18 mouse cellular contexts compared by ENCODE assay signal in genomic region chr7:44828706-44829105, GRCm38 (mm10).
"Had no signal": no experiment of that assay in that cellular context is flagged by ENCODE, and none has a peak within 500 bp of the region (broad histone marks: within the 10 kb centered on the region; RNA-seq: fewer than 3 reads in every experiment).

No protein-coding gene starts in this region.

- H3K27ac ChIP-seq: kidney, postnatal 0 days; layer of hippocampus, adult 2 months; limb, embryonic 12.5 days; limb, embryonic 15.5 days; liver, embryonic 14.5 days; macrophage; neural tube, embryonic 13.5 days had no signal

- H3K4me3 ChIP-seq: layer of hippocampus, adult 2 months; limb, embryonic 12.5 days; limb, embryonic 15.5 days; megakaryocyte, embryonic 14.5 days; neural tube, embryonic 13.5 days had no signal

- H3K9ac ChIP-seq: limb, embryonic 12.5 days; limb, embryonic 15.5 days; liver, embryonic 14.5 days; liver, postnatal 0 days; lung, embryonic 14.5 days; neural tube, embryonic 13.5 days had no signal

- H3K9me3 ChIP-seq: limb, embryonic 12.5 days; limb, embryonic 15.5 days; megakaryocyte, embryonic 14.5 days; neural tube, embryonic 13.5 days had no signal

- H3K4me2 ChIP-seq: limb, embryonic 12.5 days; limb, embryonic 15.5 days; liver, embryonic 11.5 days; lung, embryonic 14.5 days; midbrain, embryonic 11.5 days; neural tube, embryonic 13.5 days had no signal

- DNase-seq: kidney, postnatal 25 days; left cerebral cortex, postnatal 4 days; liver, postnatal 0 days; lung, embryonic 14.5 days; midbrain, embryonic 14.5 days; thymus, adult 18-20 months; thymus, postnatal 36 days had no signal

- ATAC-seq: liver, postnatal 0 days; lung, postnatal 0 days had no signal

- H3K27me3 ChIP-seq: limb, embryonic 12.5 days; limb, embryonic 15.5 days; megakaryocyte, embryonic 14.5 days; neural tube, embryonic 13.5 days had no signal
